Mouse (Mus musculus) lung, embryonic 14.5 days (tissue): ENCODE results near the gene Ercc8. TPM values are rescaled to one million over a fixed set of nuclear protein-coding genes. Genes with fewer than 3 reads are reported as not detected.

Source experiments
- ATAC-seq: fragments of 200-750 bp; cut with Nextera tagmentation; 2 replicates; pipeline ENCODE4 v1.8.0; 2017; ENCODE audit warnings: mild to moderate bottlenecking, moderate TSS enrichment, moderate library complexity; ENCODE audit not compliant: insufficient read depth
- DNase-seq: peaks from one replicate; pipeline ENCODE4 v3.0.0-alpha.2; 2015
- H3K27ac ChIP-seq: fragments of 300-500 bp; sonication (generic); 2 replicates; pipeline ENCODE4 v1.5.1; 2014; ENCODE audit warnings: low read depth, mild to moderate bottlenecking, moderate library complexity
- H3K27me3 ChIP-seq: fragments of 300-500 bp; sonication (generic); 2 replicates; pipeline ENCODE4 v1.6.1; 2014; ENCODE audit warnings: low read length, control low read depth; ENCODE audit not compliant: insufficient read depth
- H3K36me3 ChIP-seq: fragments of 300-500 bp; sonication (generic); 2 replicates; pipeline ENCODE4 v1.6.1; 2014; ENCODE audit warnings: control low read depth; ENCODE audit not compliant: insufficient read depth
- H3K4me1 ChIP-seq: fragments of 300-500 bp; sonication (generic); 2 replicates; pipeline ENCODE4 v1.6.1; 2014; ENCODE audit warnings: antibody characterized with exemption, control low read depth; ENCODE audit not compliant: insufficient read depth
- H3K4me2 ChIP-seq: fragments of 300-500 bp; sonication (generic); 2 replicates; pipeline ENCODE4 v1.6.1; 2014; ENCODE audit warnings: mild to moderate bottlenecking
- H3K4me3 ChIP-seq: fragments of 300-500 bp; sonication (generic); 2 replicates; pipeline ENCODE4 v1.5.1; 2014; ENCODE audit warnings: low read depth, low read length
- H3K9ac ChIP-seq: fragments of 300-500 bp; sonication (generic); 2 replicates; pipeline ENCODE4 v1.6.1; 2014
- H3K9me3 ChIP-seq: fragments of 300-500 bp; sonication (generic); 2 replicates; pipeline ENCODE4 v1.6.1; 2016; ENCODE audit warnings: low read depth, low read length, control low read depth
- CTCF ChIP-seq: IDR thresholded peaks from 2 replicates; pipeline ENCODE4 v1.5.1; 2016; ENCODE audit warnings: antibody characterized with exemption, low read depth
- WGBS: fragments of 180-500 bp; shearing (Covaris S2); extraction: QIAGEN DNeasy Blood & Tissue Kit; methylation state at CpG from one replicate; pipeline ENCODE4 v1.1.7; 2014; 5-methylcytosine and 5-hydroxymethylcytosine counted together
- polyA plus RNA-seq: library from polyadenylated mRNA; unstranded; fragments of >200 nt; fragmentation: Nextera tagmentation; extraction: Ambion mirVana; gene quantifications from 2 replicates; pipeline ENCODE4 v1.2.1, GENCODE M21; 2014

Ercc8 gene
- polyA plus RNA-seq, 1 experiment from 2014 or later = 23.7 TPM

DNA sequence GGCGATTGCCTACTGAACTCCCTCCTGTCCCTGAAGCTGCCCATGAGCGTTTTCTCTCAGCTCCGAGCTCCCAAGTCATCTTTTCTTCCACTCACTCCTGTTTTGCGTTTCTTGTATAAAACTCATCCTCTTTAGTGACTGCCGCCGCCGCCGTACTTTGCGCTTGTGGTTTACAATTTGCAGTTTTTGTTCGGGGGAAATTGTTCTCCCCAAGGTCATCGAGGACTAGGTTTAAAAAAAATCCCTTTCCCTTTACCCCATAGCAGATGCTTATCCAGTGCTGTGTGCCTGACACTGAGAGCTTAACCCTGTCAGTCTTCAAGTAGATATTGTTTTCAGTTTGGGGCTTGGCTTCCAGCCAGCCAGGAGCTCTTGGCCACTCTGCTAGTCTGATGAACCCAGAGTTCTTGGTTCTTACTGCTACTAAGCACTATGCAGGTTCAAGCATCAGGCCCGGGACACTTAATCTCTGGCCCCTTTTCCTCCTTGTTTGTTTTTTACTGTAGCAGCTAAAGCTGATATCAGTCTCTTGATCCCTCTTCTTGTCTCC is 56.8 kb downstream of the Ercc8 start:
- TF ChIP-seq CTCF = no peak
- Histone ChIP-seq H3K4me3 (peak overlapping the region; percentile 69), H3K9me3 (no peaks in the 10 kb centered on the region), H3K4me2 (peak overlapping the region; percentile 99), H3K9ac (peak overlapping the region; percentile 65), H3K27me3 (peaks cover 35% of the 10 kb centered on the region), H3K4me1 (no peaks in the 10 kb centered on the region), H3K27ac (no peak overlapping the region), H3K36me3 (no peaks in the 10 kb centered on the region)
- WGBS = 1% methylated on average over 12 of the region's 12 CpGs
- DNase-seq (peak; percentile 53), ATAC-seq (no peak)

DNA sequence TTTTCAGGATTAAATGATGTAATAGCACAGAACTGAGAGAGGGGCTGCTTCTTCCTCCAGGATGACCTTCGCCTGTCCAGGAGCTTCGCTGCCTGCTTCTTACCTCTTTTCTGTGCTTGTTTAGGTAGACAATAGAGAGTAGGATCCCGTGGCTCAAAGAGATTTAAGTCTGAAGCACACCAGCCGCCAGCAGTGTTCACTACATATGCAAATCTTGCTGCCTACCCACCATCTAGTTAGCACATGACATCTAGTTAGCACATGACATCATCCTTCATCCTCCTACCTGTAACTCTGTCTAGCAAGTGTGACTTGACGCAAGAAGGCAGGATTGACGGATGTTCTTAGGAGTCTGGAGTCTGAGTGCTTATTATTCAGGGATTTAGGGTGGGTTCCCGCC is 61.2 kb downstream of the Ercc8 start:
- WGBS = 71% methylated on average over 7 of the region's 7 CpGs

DNA sequence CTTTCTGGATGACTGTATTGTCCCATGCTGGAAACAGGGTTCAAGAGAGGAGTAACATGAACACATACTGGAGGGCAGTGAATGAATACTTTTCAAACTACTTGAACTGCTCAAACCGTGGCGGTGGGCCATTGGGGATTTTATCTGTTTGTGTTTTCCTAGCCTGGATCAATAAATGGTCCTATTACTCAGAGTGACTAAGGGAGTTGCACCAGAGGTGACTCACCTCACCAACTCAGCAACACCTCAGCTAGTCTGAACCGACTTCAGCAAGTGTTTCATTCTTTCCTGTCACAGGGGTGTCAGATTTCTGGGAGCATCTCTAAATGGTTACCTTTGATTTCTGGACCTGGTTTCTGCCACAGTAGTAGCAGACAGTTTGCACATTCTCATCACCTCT is 70.7 kb downstream of the Ercc8 start:
- no peaks in the 10 kb centered on the region for H3K27me3 ChIP-seq
- ATAC-seq = no peak
- no peak for TF ChIP-seq CTCF
- DNase-seq = no peak
- no peaks in the 10 kb centered on the region for H3K4me1 ChIP-seq
- no peak overlapping the region for H3K4me3 ChIP-seq
- 47% methylated on average over 3 of the region's 3 CpGs for WGBS
- no peaks in the 10 kb centered on the region for H3K36me3 ChIP-seq
- H3K9me3 ChIP-seq = no peaks in the 10 kb centered on the region
- no peak overlapping the region for H3K27ac ChIP-seq
- H3K4me2 ChIP-seq = no peak overlapping the region
- H3K9ac ChIP-seq = no peak overlapping the region

More for the DNA sequence above, 61.2 kb downstream of the Ercc8 start:
- DNase-seq (no peak), ATAC-seq (no peak)
- no peaks in the 10 kb centered on the region for H3K4me1 ChIP-seq
- H3K4me3 ChIP-seq = no peak overlapping the region
- TF ChIP-seq CTCF = no peak
- H3K9me3 ChIP-seq = no peaks in the 10 kb centered on the region
- peaks cover 19% of the 10 kb centered on the region for H3K27me3 ChIP-seq
- no peak overlapping the region for H3K27ac ChIP-seq
- no peak overlapping the region for H3K4me2 ChIP-seq
- H3K9ac ChIP-seq = no peak overlapping the region
- H3K36me3 ChIP-seq = no peaks in the 10 kb centered on the region

DNA sequence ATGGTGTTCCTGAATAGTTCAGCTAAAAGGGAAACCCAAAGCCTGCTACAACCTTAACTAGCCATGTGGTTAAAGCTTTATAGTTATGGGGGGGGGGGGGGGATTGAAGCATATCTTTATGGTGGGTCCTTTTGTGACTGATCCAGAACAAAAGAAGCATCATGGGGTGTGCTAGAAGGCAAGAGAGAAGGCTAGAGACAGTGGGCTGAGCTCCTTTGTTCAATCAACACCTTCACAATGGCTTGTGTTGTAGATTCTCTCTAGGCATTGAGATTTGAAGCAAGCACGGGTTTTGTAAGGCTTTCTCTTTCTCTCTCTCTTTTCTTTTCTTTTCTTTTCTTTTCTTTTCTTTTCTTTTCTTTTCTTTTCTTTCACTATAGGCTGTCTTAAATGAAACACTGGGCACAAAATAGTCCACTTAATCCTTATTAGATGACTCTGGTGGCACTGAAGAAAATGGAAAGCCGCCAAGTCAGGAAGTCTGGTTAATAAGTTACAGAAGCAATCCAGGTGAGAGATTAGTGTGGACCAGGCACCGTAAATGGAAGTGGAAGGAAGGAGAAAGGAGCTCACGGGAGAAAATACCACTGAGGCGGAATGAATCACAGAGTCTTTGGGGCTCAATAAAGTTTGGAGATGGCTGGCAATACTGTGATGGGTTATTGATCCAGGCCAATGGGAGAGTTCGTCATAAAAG is 71.3 kb downstream of the Ercc8 start:
- H3K4me2 ChIP-seq = no peak overlapping the region
- WGBS = 74% methylated on average over 6 of the region's 6 CpGs
- H3K36me3 ChIP-seq = no peaks in the 10 kb centered on the region
- TF ChIP-seq CTCF = no peak
- no peaks in the 10 kb centered on the region for H3K27me3 ChIP-seq
- no peak overlapping the region for H3K4me3 ChIP-seq
- no peaks in the 10 kb centered on the region for H3K9me3 ChIP-seq
- H3K27ac ChIP-seq = no peak overlapping the region
- DNase-seq = peak; percentile 60
- H3K4me1 ChIP-seq = no peaks in the 10 kb centered on the region
- H3K9ac ChIP-seq = no peak overlapping the region
- peak; percentile 31; the same call in 1 of the 2 replicates for ATAC-seq

GRCm38 (mm10) chr13:108240012-108240411 is 81.5 kb downstream of the Ercc8 start:
- H3K27ac ChIP-seq = no peak overlapping the region
- no peak overlapping the region for H3K9ac ChIP-seq
- H3K36me3 ChIP-seq = no peaks in the 10 kb centered on the region
- TF ChIP-seq CTCF = no peak
- no peak overlapping the region for H3K4me3 ChIP-seq
- 27% methylated on average over 4 of the region's 4 CpGs for WGBS
- H3K9me3 ChIP-seq = no peaks in the 10 kb centered on the region
- no peaks in the 10 kb centered on the region for H3K27me3 ChIP-seq
- DNase-seq (peak; percentile 68), ATAC-seq (peak; percentile 38; the same call in 1 of the 2 replicates)
- H3K4me2 ChIP-seq = no peak overlapping the region
- H3K4me1 ChIP-seq = 0 out of 2 replicates have a peak, but pooled peaks cover 6% of the 10 kb centered on the region

- Histone ChIP-seq H3K4me3 (no peak overlapping the region), H3K27ac (no peak overlapping the region)
Observed at GRCm38 (mm10) chr13:108241715-108242114, 83.2 kb downstream of the Ercc8 start.

More at GRCm38 (mm10) chr13:108241715-108242114, 83.2 kb downstream of the Ercc8 start:
- no peak overlapping the region for H3K4me2 ChIP-seq
- H3K36me3 ChIP-seq = no peaks in the 10 kb centered on the region
- TF ChIP-seq CTCF = no peak
- H3K27me3 ChIP-seq = no peaks in the 10 kb centered on the region
- ATAC-seq (no peak), DNase-seq (no peak)
- no peak overlapping the region for H3K9ac ChIP-seq
- H3K4me1 ChIP-seq = 0 out of 2 replicates have a peak, but pooled peaks cover 6% of the 10 kb centered on the region
- WGBS = 63% methylated on average over 5 of the region's 5 CpGs
- H3K9me3 ChIP-seq = no peaks in the 10 kb centered on the region

Other genes starting within 250 kb of the Ercc8 start
- 68.2 and 70.0 TPM in 2 replicates for gene Smim15, start 114.3 kb upstream of the Ercc8 start, polyA plus RNA-seq
- gene Ndufaf2, start 108 bp upstream of the Ercc8 start, polyA plus RNA-seq = 79.7 and 80.3 TPM in 2 replicates
- 9.7 and 9.9 TPM in 2 replicates for gene Elovl7, start 55.7 kb downstream of the Ercc8 start, polyA plus RNA-seq
- 17.3 and 20.2 TPM in 2 replicates for gene Depdc1b, start 157.6 kb downstream of the Ercc8 start, polyA plus RNA-seq